Mouse (Mus musculus): ENCODE data around the gene Ush2a. TPM values are rescaled to one million over a fixed set of nuclear protein-coding genes. Genes with fewer than 3 reads are reported as not detected.

Gene Ush2a
- polyA plus RNA-seq, 1 experiment from 2014 or later: 0.15 TPM

- H3K4me2 ChIP-seq (ENCODE audit: low read depth, severe bottlenecking): no peak overlapping the region
- ATAC-seq (ENCODE audit: insufficient number of reproducible peaks, low FRiP score, low TSS enrichment, low read depth): no peak
These were observed 718.2 kb downstream of the Ush2a start for GRCm38 (mm10) chr1:188980050-188980449.

GRCm38 (mm10) chr1:188993218-188993617 is 731.4 kb downstream of the Ush2a start:
- DNase-seq (ENCODE audit: low spot score) (peak; percentile 43), ATAC-seq (ENCODE audit: insufficient number of reproducible peaks, low FRiP score, low TSS enrichment, low read depth) (no peak)
- peaks cover 4% of the 10 kb centered on the region; the same call in 1 of the 2 replicates for H3K36me3 ChIP-seq (ENCODE audit: control insufficient read depth, insufficient read depth, low read length)

More at GRCm38 (mm10) chr1:188980050-188980449, 718.2 kb downstream of the Ush2a start:
- DNase-seq (ENCODE audit: low spot score): peak; percentile 82
- peaks cover 5% of the 10 kb centered on the region; the same call in 1 of the 2 replicates for H3K36me3 ChIP-seq (ENCODE audit: control insufficient read depth, insufficient read depth, low read length)
- H3K4me1 ChIP-seq (ENCODE audit: control insufficient read depth, insufficient read depth, low read length): no peaks in the 10 kb centered on the region
- H3K9me3 ChIP-seq (ENCODE audit: control insufficient read depth, low read length): no peaks in the 10 kb centered on the region
- no peak overlapping the region for H3K9ac ChIP-seq (ENCODE audit: low read length)
- no peak overlapping the region for H3K27ac ChIP-seq (replicated peaks; ENCODE audit: low read depth, low read length)
- no peaks in the 10 kb centered on the region for H3K27me3 ChIP-seq (ENCODE audit: control insufficient read depth, insufficient read depth, low read length)
- no peak overlapping the region for H3K4me3 ChIP-seq (ENCODE audit: low read depth, low read length)
- WGBS: 40% methylated on average over 3 of the region's 3 CpGs

GRCm38 (mm10) chr1:188997921-188998320 is 736.1 kb downstream of the Ush2a start:
- Histone ChIP-seq H3K9ac (ENCODE audit: low read length) (no peak overlapping the region), H3K27me3 (ENCODE audit: control insufficient read depth, insufficient read depth, low read length) (no peaks in the 10 kb centered on the region), H3K4me2 (ENCODE audit: low read depth, severe bottlenecking) (no peak overlapping the region), H3K9me3 (ENCODE audit: control insufficient read depth, low read length) (no peaks in the 10 kb centered on the region), H3K4me1 (ENCODE audit: control insufficient read depth, insufficient read depth, low read length) (no peaks in the 10 kb centered on the region), H3K36me3 (ENCODE audit: control insufficient read depth, insufficient read depth, low read length) (peaks cover 2% of the 10 kb centered on the region; the same call in 1 of the 2 replicates), H3K27ac (replicated peaks; ENCODE audit: low read depth, low read length) (no peak overlapping the region), H3K4me3 (ENCODE audit: low read depth, low read length) (no peak overlapping the region)
- DNase-seq (ENCODE audit: low spot score) (no peak), ATAC-seq (ENCODE audit: insufficient number of reproducible peaks, low FRiP score, low TSS enrichment, low read depth) (no peak)
- 94% methylated on average over 3 of the region's 3 CpGs for WGBS

More at GRCm38 (mm10) chr1:188993218-188993617, 731.4 kb downstream of the Ush2a start:
- Histone ChIP-seq H3K27ac (replicated peaks; ENCODE audit: low read depth, low read length) (no peak overlapping the region), H3K9ac (ENCODE audit: low read length) (no peak overlapping the region), H3K27me3 (ENCODE audit: control insufficient read depth, insufficient read depth, low read length) (no peaks in the 10 kb centered on the region), H3K4me1 (ENCODE audit: control insufficient read depth, insufficient read depth, low read length) (no peaks in the 10 kb centered on the region), H3K4me2 (ENCODE audit: low read depth, severe bottlenecking) (no peak overlapping the region), H3K4me3 (ENCODE audit: low read depth, low read length) (no peak overlapping the region), H3K9me3 (ENCODE audit: control insufficient read depth, low read length) (no peaks in the 10 kb centered on the region)
- WGBS: 54% methylated on average over 4 of the region's 4 CpGs

DNA sequence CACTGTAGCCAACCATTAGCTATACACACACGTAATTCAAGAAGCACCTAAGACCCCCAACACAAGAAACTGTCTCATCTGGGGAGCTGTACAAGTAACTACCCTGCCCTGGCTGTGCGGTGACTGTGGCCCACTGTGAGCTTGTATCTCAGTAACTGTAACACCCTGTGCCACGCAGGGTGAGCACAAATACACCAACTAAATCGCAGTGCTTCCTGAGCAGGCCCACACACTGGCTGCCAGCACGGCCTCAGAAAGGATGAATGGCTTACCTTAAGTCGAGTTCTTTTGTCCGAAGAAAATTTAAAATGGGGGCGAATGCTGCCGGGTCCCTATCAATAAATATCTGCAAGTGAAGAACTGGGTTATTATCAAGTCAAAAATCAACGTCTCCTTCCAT is 738.2 kb downstream of the Ush2a start:
- H3K9ac ChIP-seq (ENCODE audit: low read length): no peak overlapping the region
- DNase-seq (ENCODE audit: low spot score) (no peak), ATAC-seq (ENCODE audit: insufficient number of reproducible peaks, low FRiP score, low TSS enrichment, low read depth) (no peak)
- no peaks in the 10 kb centered on the region for H3K9me3 ChIP-seq (ENCODE audit: control insufficient read depth, low read length)
- H3K27me3 ChIP-seq (ENCODE audit: control insufficient read depth, insufficient read depth, low read length): no peaks in the 10 kb centered on the region
- no peak overlapping the region for H3K4me2 ChIP-seq (ENCODE audit: low read depth, severe bottlenecking)
- H3K4me1 ChIP-seq (ENCODE audit: control insufficient read depth, insufficient read depth, low read length): no peaks in the 10 kb centered on the region
- H3K4me3 ChIP-seq (ENCODE audit: low read depth, low read length): no peak overlapping the region
- H3K36me3 ChIP-seq (ENCODE audit: control insufficient read depth, insufficient read depth, low read length): peaks cover 2% of the 10 kb centered on the region; the same call in 1 of the 2 replicates
- WGBS: 93% methylated on average over 10 of the region's 10 CpGs
- no peak overlapping the region for H3K27ac ChIP-seq (replicated peaks; ENCODE audit: low read depth, low read length)

GRCm38 (mm10) chr1:189001815-189002214 is 740.0 kb downstream of the Ush2a start:
- no peak for ATAC-seq (ENCODE audit: insufficient number of reproducible peaks, low FRiP score, low TSS enrichment, low read depth)
- Histone ChIP-seq H3K4me3 (ENCODE audit: low read depth, low read length) (no peak overlapping the region), H3K27me3 (ENCODE audit: control insufficient read depth, insufficient read depth, low read length) (no peaks in the 10 kb centered on the region), H3K9me3 (ENCODE audit: control insufficient read depth, low read length) (no peaks in the 10 kb centered on the region), H3K9ac (ENCODE audit: low read length) (no peak overlapping the region), H3K4me1 (ENCODE audit: control insufficient read depth, insufficient read depth, low read length) (peaks cover under 1% of the 10 kb centered on the region; the same call in 1 of the 2 replicates), H3K4me2 (ENCODE audit: low read depth, severe bottlenecking) (no peak overlapping the region), H3K27ac (replicated peaks; ENCODE audit: low read depth, low read length) (no peak overlapping the region), H3K36me3 (ENCODE audit: control insufficient read depth, insufficient read depth, low read length) (peaks cover 4% of the 10 kb centered on the region; the same call in 1 of the 2 replicates)
- 87% methylated on average over 12 of the region's 12 CpGs for WGBS
- DNase-seq (ENCODE audit: low spot score): no peak

GRCm38 (mm10) chr1:189004774-189005173 is 743.0 kb downstream of the Ush2a start:
- H3K4me2 ChIP-seq (ENCODE audit: low read depth, severe bottlenecking): no peak overlapping the region
- ATAC-seq (ENCODE audit: insufficient number of reproducible peaks, low FRiP score, low TSS enrichment, low read depth): no peak
- H3K9ac ChIP-seq (ENCODE audit: low read length): no peak overlapping the region
- no peak overlapping the region for H3K4me3 ChIP-seq (ENCODE audit: low read depth, low read length)
- DNase-seq (ENCODE audit: low spot score): no peak
- H3K9me3 ChIP-seq (ENCODE audit: control insufficient read depth, low read length): no peaks in the 10 kb centered on the region
- WGBS: 97% methylated on average over 1 of the region's 1 CpGs
- H3K27ac ChIP-seq (replicated peaks; ENCODE audit: low read depth, low read length): no peak overlapping the region
- H3K36me3 ChIP-seq (ENCODE audit: control insufficient read depth, insufficient read depth, low read length): 0 out of 2 replicates have a peak, but pooled peaks cover 4% of the 10 kb centered on the region
- H3K4me1 ChIP-seq (ENCODE audit: control insufficient read depth, insufficient read depth, low read length): peaks cover 3% of the 10 kb centered on the region; the same call in 1 of the 2 replicates
- no peaks in the 10 kb centered on the region for H3K27me3 ChIP-seq (ENCODE audit: control insufficient read depth, insufficient read depth, low read length)

GRCm38 (mm10) chr1:189006267-189006666 is 744.4 kb downstream of the Ush2a start:
- Histone ChIP-seq H3K36me3 (ENCODE audit: control insufficient read depth, insufficient read depth, low read length) (0 out of 2 replicates have a peak, but pooled peaks cover 4% of the 10 kb centered on the region), H3K4me1 (ENCODE audit: control insufficient read depth, insufficient read depth, low read length) (peaks cover 3% of the 10 kb centered on the region; the same call in 1 of the 2 replicates), H3K9me3 (ENCODE audit: control insufficient read depth, low read length) (no peaks in the 10 kb centered on the region), H3K4me3 (ENCODE audit: low read depth, low read length) (0 out of 2 replicates have a peak overlapping the region, but pooled peaks have one; percentile 95), H3K4me2 (ENCODE audit: low read depth, severe bottlenecking) (peak overlapping the region; percentile 91; the same call in 1 of the 2 replicates), H3K9ac (ENCODE audit: low read length) (no peak overlapping the region), H3K27ac (replicated peaks; ENCODE audit: low read depth, low read length) (no peak overlapping the region), H3K27me3 (ENCODE audit: control insufficient read depth, insufficient read depth, low read length) (no peaks in the 10 kb centered on the region)
- ATAC-seq (ENCODE audit: insufficient number of reproducible peaks, low FRiP score, low TSS enrichment, low read depth): no peak
- WGBS: 61% methylated on average over 5 of the region's 5 CpGs
- DNase-seq (ENCODE audit: low spot score): no peak

DNA sequence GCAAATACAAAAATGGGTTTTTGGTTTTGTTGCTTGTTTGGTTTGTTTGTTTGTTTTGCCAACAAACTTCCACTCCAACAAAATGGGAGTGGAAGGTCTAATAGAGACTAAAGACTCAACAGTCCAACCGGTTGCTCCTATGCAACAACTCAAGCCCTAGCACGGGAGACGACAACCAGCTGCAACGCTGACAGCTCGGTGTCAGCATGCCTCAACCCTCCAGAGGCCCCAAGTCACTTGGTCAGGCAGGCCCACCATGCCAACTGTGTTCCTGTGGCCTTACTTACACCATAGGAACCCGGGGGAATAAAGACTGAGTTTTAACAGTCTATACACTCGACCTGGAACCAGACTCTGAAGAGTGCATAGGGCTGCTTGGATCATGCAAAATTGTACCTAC is 745.0 kb downstream of the Ush2a start:
- H3K27ac ChIP-seq (replicated peaks; ENCODE audit: low read depth, low read length): no peak overlapping the region
- no peaks in the 10 kb centered on the region for H3K27me3 ChIP-seq (ENCODE audit: control insufficient read depth, insufficient read depth, low read length)
- H3K4me1 ChIP-seq (ENCODE audit: control insufficient read depth, insufficient read depth, low read length): peaks cover 3% of the 10 kb centered on the region; the same call in 1 of the 2 replicates
- no peaks in the 10 kb centered on the region for H3K9me3 ChIP-seq (ENCODE audit: control insufficient read depth, low read length)
- 0 out of 2 replicates have a peak, but pooled peaks cover 4% of the 10 kb centered on the region for H3K36me3 ChIP-seq (ENCODE audit: control insufficient read depth, insufficient read depth, low read length)
- peak overlapping the region; percentile 96 for H3K9ac ChIP-seq (ENCODE audit: low read length)
- DNase-seq (ENCODE audit: low spot score) (peak; percentile 26), ATAC-seq (ENCODE audit: insufficient number of reproducible peaks, low FRiP score, low TSS enrichment, low read depth) (no peak; the same call in 1 of the 2 replicates)
- peak overlapping the region; percentile 91 for H3K4me2 ChIP-seq (ENCODE audit: low read depth, severe bottlenecking)
- WGBS: 3% methylated on average over 7 of the region's 7 CpGs
- H3K4me3 ChIP-seq (ENCODE audit: low read depth, low read length): peak overlapping the region; percentile 95
